Mouse (Mus musculus): Measurements from ENCODE around the gene Olfr380. TPM values are rescaled to one million over a fixed set of nuclear protein-coding genes. Genes with fewer than 3 reads are reported as not detected.

The Olfr380 gene
- polyA plus RNA-seq (2016; fragmentation: Nextera tagmentation; extraction: Ambion mirVana) = not detected in 2 replicates

- Histone ChIP-seq H3K9me3 (peaks cover 5% of the 10 kb centered on the region), H3K4me2 (no peak within 1 kb of the TSS), H3K9ac (replicated peaks) (no peak within 1 kb of the TSS), H3K27me3 (no peaks in the 10 kb centered on the region), H3K36me3 (no peaks in the 10 kb centered on the region), H3K4me1 (replicated peaks) (no peaks in the 10 kb centered on the region), H3K4me3 (replicated peaks) (no peak within 1 kb of the TSS), H3K27ac (no peak within 1 kb of the TSS)
- WGBS = 75% methylated on average over 1 of the region's 1 CpGs
- no peak for ATAC-seq (ENCODE audit: insufficient number of reproducible peaks, insufficient read depth, low FRiP score, low TSS enrichment, low read depth)
Observed at GRCm38 (mm10) chr11:73457408-73457807, at the start of gene Olfr380. Gene Olfr380 (minus strand): TSS chr11:73457508.

- Histone ChIP-seq H3K9me3 (peaks cover 4% of the 10 kb centered on the region; the same call in 1 of the 2 replicates), H3K4me1 (replicated peaks) (no peaks in the 10 kb centered on the region), H3K27ac (no peak within 1 kb of the TSS), H3K4me2 (no peak within 1 kb of the TSS), H3K4me3 (replicated peaks) (no peak within 1 kb of the TSS), H3K36me3 (no peaks in the 10 kb centered on the region), H3K27me3 (no peaks in the 10 kb centered on the region), H3K9ac (replicated peaks) (no peak within 1 kb of the TSS)
- ATAC-seq (ENCODE audit: insufficient number of reproducible peaks, insufficient read depth, low FRiP score, low TSS enrichment, low read depth) = no peak
Observed at GRCm38 (mm10) chr11:73491503-73491902, 34.2 kb upstream of the Olfr380 start, which contains the start of gene Olfr381. Gene Olfr381 (minus strand): TSS chr11:73491603.

GRCm38 (mm10) chr11:73428377-73428776 lies 28.9 kb downstream of the Olfr380 start, which contains the start of gene Olfr378:
Gene Olfr378 (minus strand): TSS chr11:73428477.
- H3K36me3 ChIP-seq = no peaks in the 10 kb centered on the region
- peaks cover 11% of the 10 kb centered on the region; the same call in 1 of the 2 replicates for H3K9me3 ChIP-seq
- H3K4me2 ChIP-seq = no peak within 1 kb of the TSS
- WGBS = 86% methylated on average over 1 of the region's 1 CpGs
- no peak within 1 kb of the TSS for H3K4me3 ChIP-seq (replicated peaks)
- no peak for ATAC-seq (ENCODE audit: insufficient number of reproducible peaks, insufficient read depth, low FRiP score, low TSS enrichment, low read depth)
- no peak within 1 kb of the TSS for H3K9ac ChIP-seq (replicated peaks)
- H3K27ac ChIP-seq = no peak within 1 kb of the TSS
- H3K27me3 ChIP-seq = no peaks in the 10 kb centered on the region
- no peaks in the 10 kb centered on the region for H3K4me1 ChIP-seq (replicated peaks)

Other genes starting within 250 kb of the Olfr380 start
- 0.08 TPM in 1 of 2 replicates, not detected in the other for gene Trpv1, start 223.2 kb downstream of the Olfr380 start, polyA plus RNA-seq (2016; fragmentation: Nextera tagmentation; extraction: Ambion mirVana)
- gene Trpv3, start 190.1 kb downstream of the Olfr380 start, polyA plus RNA-seq (2016; fragmentation: Nextera tagmentation; extraction: Ambion mirVana) = 0.05 and 0.11 TPM in 2 replicates
- gene Aspa, start 127.9 kb downstream of the Olfr380 start, polyA plus RNA-seq (2016; fragmentation: Nextera tagmentation; extraction: Ambion mirVana) = 0.44 and 0.53 TPM in 2 replicates
- not detected in 2 replicates for gene Gm49340, start 127.8 kb downstream of the Olfr380 start, polyA plus RNA-seq (2016; fragmentation: Nextera tagmentation; extraction: Ambion mirVana)
- not detected in 2 replicates for gene Spata22, start 127.8 kb downstream of the Olfr380 start, polyA plus RNA-seq (2016; fragmentation: Nextera tagmentation; extraction: Ambion mirVana)
- not detected in 2 replicates for gene Olfr20, start 106.7 kb downstream of the Olfr380 start, polyA plus RNA-seq (2016; fragmentation: Nextera tagmentation; extraction: Ambion mirVana)
- not detected in 2 replicates for gene Olfr376, start 86.3 kb downstream of the Olfr380 start, polyA plus RNA-seq (2016; fragmentation: Nextera tagmentation; extraction: Ambion mirVana)
- not detected in 2 replicates for gene Olfr1, start 57.9 kb downstream of the Olfr380 start, polyA plus RNA-seq (2016; fragmentation: Nextera tagmentation; extraction: Ambion mirVana)
- not detected in 2 replicates for gene Olfr378, start 29.0 kb downstream of the Olfr380 start, polyA plus RNA-seq (2016; fragmentation: Nextera tagmentation; extraction: Ambion mirVana)
- not detected in 2 replicates for gene Olfr381, start 34.1 kb upstream of the Olfr380 start, polyA plus RNA-seq (2016; fragmentation: Nextera tagmentation; extraction: Ambion mirVana)
- not detected in 2 replicates for gene Olfr382, start 59.7 kb upstream of the Olfr380 start, polyA plus RNA-seq (2016; fragmentation: Nextera tagmentation; extraction: Ambion mirVana)
- not detected in 2 replicates for gene Olfr385, start 135.5 kb upstream of the Olfr380 start, polyA plus RNA-seq (2016; fragmentation: Nextera tagmentation; extraction: Ambion mirVana)
- not detected in 2 replicates for gene Olfr384, start 141.1 kb upstream of the Olfr380 start, polyA plus RNA-seq (2016; fragmentation: Nextera tagmentation; extraction: Ambion mirVana)
- not detected in 2 replicates for gene Zfp735, start 231.3 kb upstream of the Olfr380 start, polyA plus RNA-seq (2016; fragmentation: Nextera tagmentation; extraction: Ambion mirVana)